Mouse (Mus musculus): ENCODE results near the gene RPS10-NUDT3. TPM values are rescaled to one million over a fixed set of nuclear protein-coding genes. Genes with fewer than 3 reads are reported as not detected.

Gene RPS10-NUDT3
- total RNA-seq, 2 experiments from 2014 or later, result not detected

DNA sequence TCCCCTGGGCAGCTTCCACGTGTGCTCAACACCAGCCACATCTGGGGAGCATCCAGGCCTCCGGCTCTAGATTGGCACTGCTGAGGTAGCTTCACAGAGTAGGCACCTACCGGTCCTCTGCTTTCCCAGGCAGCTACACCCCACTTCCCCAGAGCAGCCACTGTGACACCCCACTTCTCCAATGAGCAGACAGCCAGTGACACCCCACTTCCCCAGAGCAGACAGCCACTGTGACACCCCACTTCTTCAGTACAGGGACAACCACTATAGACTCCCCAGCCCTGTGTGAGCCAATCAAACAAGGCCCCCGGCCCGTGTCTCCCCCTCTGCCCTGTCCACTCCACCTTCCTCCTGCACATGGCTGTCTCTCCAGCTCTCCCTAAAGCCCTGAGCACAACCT is 23.0 kb downstream of the RPS10-NUDT3 start:
- peak; percentile 20; the same call in 1 of the 2 replicates for ATAC-seq (replicated peaks; ENCODE audit: poor library complexity)

DNA sequence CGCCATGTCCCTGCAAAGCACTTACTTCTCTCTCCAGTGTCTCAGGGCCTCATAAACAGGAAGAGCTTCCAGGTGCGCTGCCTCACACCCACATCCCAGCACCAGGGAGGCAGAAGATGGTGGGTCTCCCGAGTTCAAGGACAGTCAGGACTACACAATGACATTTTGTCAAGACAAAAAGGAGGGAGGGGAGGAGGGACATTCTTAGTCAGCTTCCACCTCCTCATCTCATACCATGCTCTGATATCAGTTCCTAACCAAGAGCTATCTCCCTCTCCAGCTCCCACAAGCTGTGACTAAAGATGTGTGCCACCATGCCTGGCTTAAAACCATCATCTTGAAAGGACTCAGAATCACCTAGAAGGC is 23.5 kb downstream of the RPS10-NUDT3 start:
- ATAC-seq (replicated peaks; ENCODE audit: poor library complexity), result peak; percentile 58

DNA sequence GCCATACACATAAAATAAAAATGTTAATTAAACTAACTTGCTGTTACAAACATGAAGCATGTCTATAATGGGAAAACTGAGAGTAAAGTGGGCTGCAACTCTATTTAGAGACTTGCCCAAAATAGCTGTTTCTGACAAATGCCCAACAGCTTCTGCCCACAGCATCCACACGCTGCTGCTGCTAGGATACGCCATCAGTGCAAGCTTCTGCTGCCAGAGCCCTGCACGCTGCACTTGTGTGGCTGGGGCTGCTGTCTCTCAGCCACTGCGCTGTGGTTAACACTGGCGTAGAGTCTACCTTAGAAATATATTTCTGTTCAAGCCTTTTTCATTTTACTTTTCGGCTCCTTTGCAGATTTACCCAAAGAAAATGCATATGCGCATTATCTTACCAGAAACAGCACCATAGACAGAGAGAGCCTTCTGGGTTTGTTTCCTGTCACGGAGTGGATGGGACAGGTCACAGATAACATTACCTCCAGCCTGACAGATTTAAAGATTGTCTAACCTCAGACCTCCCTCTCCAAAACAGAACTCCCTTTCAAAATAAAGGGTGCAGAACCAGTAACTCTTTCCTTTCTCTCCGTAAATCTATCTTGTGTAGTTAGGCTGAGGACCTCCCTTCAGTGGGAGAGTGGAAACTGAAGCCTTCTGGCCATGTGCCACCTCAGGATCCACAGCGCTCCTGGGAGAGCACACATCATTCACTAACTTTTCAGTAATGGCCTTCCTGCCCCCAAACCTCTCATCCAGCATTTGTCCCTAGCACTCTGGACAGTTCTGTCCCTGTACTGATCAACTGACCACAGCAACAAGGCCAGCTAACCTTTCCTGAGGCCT is 24.1 kb downstream of the RPS10-NUDT3 start:
- ATAC-seq (replicated peaks; ENCODE audit: poor library complexity), result peak; percentile 68

DNA sequence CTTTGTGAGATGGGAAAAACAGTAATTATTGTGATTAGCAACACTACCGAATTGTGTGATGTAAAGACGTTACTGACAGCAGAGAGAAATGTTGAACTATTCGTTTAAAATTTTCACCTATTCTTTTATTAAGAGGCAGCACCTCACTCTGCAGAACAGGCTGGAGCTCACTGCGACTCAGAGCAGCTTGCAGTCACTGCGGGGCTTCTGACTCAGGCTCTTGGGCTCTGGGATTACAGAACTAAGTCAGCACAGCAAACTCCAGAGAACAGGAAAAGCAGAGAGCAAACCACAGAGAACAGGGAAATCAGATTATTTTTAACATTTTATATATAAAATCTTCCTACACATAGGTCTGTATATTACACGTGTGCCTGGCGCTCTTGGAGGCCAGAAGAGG is 25.4 kb downstream of the RPS10-NUDT3 start:
- no peak for ATAC-seq (replicated peaks; ENCODE audit: poor library complexity)

DNA sequence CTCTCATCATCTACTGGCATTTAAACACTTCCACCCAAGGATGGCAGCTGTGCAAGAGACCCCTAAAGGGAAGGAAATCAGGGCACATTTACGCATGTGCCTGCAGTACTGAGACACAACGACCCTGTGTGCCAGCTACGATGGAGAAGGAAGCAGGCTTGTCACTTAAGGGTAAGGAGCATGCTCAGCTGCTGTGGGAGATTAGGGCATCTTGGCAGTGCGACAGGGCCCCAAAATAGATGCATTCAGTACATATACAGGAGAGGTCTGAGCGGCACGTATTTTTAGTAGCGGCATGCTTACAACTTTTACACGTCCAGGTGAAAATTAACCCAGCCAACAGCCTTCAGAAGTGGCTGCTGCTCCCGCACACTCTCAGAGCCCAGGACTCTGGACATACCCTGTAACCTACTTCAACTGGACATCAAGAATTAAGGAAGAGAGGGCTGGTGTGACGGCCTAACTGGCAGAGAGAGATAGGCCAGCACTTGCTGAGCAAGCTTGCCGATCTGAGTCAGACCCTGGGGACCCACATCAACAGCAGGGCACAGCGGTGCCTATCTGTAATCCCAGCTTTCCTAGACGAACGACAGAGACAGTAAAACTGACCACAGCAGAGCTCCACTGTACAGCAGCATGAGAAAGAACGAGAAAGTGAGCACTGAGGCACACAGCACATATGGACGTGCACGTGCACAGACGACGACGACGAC is 31.3 kb downstream of the RPS10-NUDT3 start:
- peak; percentile 84 for ATAC-seq (replicated peaks; ENCODE audit: poor library complexity)

DNA sequence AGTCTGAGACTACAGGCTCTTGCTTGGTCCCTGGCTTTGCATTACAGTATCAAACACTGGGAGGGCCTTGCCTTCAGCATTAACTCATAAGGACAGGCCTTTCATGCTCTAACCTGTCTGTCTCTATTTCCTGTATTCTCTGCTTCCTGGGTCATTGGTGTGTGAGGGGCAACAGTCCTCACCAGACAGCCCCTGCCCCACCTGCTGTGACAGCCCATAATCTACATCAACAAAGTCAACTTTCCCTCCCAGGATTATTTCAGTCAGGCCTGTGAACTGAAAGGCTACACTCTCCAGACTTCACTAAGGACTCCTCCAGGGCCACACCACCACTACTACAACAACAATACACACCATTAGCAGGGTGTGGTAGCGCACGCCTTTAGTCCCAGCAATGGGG is 32.0 kb downstream of the RPS10-NUDT3 start:
- ATAC-seq (replicated peaks; ENCODE audit: poor library complexity), result no peak

DNA sequence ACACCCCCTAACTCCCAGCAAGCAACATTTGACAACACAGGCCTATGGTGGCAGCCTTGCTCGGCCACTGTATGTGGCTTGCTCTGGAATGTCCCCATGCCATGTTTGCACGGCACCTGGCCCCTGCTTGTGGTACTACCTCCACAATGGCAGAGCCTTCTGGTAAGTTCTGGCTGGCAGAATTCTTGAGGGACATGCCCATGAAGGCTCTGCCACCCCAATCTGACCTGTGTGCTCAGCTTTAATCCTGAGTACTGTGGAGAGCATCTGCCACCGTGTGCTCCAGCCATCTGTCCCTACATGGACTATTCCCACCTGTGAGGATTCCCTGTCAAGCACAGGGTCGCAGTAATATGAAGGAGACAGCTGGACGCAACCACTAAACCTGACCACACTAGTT is 34.2 kb downstream of the RPS10-NUDT3 start:
- ATAC-seq (replicated peaks; ENCODE audit: poor library complexity), result no peak

DNA sequence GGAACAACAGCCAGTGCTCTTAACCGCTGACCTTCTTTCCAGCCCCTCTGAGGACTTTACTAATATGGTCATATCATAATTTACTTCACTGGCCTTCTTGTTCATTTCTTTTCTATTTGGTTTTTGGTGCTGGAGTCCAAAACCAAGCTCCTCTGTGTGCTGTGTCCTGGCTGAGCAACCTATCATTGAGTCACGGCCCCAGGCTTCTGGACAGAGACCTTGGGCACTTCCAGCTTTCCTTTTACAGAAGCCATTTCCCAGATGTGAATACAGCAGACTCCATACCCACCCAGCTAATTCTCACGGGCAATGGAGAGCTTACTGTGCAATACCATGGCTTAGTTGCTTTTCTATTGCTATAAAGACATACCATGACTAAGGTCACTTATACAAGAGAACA is 34.7 kb downstream of the RPS10-NUDT3 start:
- ATAC-seq (replicated peaks; ENCODE audit: poor library complexity), result no peak

DNA sequence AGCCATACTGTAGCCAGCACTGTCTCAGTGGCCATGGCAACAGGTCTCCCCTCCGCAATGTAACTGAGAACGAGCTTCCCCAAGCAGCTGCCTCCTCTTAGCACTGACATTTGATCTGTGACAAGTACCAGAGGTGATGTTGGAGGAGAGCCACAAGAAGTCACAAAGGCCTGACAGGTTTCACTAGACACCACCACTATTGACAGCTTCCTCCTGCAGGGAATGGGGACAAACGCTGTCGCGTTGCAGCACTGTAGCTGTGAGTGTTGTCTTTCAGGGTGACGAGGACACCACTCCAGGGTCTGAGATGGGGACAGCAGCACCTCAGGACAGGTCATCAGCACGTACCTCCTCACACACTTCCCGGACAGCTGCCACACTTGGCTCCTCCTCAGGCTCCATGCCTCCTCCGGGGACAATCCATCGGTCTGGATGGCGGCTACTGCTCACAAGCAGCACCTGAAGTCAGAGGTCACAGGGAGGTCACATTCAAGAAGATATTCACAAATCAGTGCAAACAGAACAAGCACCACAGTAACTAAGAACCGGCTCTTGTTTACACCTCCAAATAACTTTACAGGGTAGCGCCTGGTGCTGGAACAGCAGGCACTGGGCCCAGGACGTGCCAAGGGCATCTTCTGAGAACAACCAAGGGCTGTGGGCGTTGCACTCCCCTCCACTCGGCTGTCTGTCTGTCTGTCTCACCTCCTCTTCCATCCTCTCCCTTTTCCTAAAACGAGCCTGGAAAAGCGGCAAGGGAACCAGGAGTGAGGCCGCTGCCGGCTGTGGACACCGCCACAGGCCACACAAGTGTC is 38.4 kb downstream of the RPS10-NUDT3 start:
- ATAC-seq (replicated peaks; ENCODE audit: poor library complexity), result no peak

DNA sequence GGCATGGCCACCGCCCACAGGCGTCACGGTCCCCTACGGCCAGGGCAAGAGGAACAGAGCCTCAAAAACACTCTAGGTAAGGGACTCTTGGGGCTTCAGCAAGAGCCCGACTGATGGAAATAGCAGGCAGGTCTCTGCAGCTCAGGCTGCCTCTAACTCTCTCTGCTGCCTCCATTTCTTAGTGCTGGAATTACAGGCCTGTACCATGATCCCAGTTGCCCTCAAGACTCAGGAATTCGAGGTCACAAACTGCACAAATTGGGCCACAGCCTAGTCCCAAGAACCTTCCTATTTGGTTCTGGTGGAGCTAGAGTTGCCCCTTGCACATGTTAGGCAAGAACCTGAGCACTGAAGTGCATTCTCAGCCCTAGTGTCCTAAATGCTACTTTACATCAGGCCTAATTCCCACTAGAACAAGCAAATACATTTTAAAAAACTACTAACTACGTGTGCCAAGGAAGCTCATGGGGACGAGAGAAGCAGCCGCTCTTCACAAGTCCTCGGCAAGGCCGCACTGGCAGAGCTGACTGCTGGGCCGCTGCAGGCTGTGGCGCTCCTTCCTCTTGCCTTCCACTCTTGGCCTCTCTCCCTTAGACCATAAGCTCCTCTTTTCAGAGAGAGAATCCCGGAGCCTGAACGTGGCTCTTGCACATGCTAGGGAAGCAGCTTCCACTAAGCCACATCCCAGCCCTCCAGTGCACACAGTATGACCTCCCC is 39.2 kb downstream of the RPS10-NUDT3 start:
- no peak for ATAC-seq (replicated peaks; ENCODE audit: poor library complexity)

DNA sequence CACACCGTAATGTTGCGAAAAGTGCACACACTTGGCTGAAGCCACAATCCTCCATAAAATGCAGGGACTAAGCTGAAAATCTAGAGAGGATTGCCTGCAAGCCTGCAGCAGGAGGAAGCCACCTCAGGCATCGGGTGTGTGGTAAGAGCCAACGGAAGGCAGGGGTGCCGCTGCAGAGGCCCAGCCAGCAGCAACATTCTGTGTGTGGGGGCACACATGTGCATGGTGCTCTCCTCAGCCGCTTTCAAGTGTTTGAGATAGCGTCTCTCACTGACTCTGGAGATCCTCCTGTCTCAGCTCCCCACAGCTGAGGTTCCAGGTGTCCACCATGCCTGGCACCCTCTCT is 42.5 kb downstream of the RPS10-NUDT3 start:
- ATAC-seq (replicated peaks; ENCODE audit: poor library complexity), result peak; percentile 45; the same call in 1 of the 2 replicates

DNA sequence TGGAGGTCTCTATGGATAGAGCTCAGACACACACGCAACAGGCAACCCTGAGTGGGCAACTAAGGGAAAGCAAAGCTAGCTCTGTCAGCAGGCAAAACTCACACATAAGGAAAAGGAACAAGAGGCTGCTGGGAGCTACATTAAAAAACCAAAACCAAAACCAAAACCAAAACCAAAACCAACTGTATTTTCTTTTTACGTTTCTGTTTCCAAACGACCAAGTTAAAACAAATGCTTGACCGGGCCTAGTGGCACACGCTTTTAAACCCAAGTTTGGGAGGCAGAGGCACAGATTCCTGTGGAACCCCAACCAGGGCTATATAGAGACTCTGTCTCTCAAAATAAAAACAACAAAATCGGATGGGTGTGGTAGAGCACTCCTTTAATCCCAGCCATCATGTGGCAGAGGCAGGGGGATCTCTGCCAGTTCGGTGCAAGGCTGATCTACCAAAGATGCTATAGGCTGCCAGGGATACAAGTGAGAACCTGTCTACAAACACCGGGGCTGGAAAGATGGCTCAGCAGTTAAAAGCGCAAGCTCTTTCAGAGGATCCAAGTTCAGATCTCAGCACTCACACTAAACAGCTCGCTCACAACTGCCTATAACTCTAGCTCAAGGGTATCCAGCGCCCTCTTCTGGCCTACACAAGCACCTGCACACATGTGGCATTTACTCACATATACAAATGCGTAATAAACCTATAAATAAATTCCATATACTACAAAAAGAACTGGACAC is 43.0 kb downstream of the RPS10-NUDT3 start:
- ATAC-seq (replicated peaks; ENCODE audit: poor library complexity), result peak; percentile 36

DNA sequence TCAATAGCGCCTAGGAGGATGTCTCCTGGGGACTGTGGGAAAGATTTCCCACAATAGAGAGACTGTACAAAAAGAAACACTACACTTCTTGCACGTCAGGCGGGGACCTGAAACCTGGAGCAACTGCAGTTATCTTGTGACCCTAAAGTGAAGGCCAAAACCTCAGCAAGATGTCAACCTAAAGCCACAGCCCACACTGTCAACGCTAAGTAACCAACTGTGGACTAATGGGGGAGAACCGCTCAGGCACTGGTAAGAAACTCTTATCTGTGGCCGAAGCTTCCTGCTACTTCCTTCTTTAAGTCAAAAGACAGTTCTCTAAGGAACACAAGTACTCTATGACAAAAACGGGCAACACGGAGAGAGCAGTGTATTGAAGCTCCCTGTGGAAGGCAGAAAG is 46.8 kb downstream of the RPS10-NUDT3 start:
- peak; percentile 64 for ATAC-seq (replicated peaks; ENCODE audit: poor library complexity)

DNA sequence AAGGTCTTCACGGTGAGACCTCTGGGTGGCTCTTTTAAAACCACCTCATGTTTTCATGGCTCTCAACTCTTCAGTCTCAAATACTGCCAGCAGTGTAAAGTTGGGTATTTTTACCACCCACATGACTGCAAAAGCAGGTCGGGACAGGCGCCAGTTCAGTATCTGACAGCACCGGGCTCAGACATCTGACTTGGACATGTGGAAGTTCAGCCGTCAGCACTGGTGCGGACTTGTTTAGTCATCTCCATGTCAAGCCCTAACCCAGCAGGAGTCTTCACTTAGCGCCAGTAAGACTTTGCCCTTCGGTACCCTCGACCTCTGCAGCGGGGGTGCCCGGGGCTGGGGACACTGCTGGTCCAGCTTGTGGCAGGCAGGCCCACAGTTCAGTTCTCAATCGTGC is 47.8 kb downstream of the RPS10-NUDT3 start:
- ATAC-seq (replicated peaks; ENCODE audit: poor library complexity), result no peak

DNA sequence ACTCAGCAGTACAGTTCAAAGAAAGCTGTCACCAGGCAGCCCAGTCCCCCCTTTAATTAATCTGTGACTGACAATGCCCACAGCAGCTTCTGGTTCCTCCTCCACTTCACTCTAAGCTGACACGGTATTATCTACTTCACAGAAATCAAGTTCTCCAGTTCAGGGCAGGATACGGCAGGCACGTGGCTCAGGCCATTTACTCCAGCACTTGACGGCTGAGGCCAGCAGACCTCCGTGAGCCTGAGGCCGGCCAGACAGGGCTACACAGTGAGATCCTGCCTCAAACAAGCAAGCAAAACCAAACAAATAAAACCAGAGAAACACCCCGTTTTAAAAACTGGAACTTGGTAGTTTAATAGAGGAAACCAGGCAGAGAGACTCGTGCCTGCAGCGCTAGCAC is 48.4 kb downstream of the RPS10-NUDT3 start:
- ATAC-seq (replicated peaks; ENCODE audit: poor library complexity), result no peak

DNA sequence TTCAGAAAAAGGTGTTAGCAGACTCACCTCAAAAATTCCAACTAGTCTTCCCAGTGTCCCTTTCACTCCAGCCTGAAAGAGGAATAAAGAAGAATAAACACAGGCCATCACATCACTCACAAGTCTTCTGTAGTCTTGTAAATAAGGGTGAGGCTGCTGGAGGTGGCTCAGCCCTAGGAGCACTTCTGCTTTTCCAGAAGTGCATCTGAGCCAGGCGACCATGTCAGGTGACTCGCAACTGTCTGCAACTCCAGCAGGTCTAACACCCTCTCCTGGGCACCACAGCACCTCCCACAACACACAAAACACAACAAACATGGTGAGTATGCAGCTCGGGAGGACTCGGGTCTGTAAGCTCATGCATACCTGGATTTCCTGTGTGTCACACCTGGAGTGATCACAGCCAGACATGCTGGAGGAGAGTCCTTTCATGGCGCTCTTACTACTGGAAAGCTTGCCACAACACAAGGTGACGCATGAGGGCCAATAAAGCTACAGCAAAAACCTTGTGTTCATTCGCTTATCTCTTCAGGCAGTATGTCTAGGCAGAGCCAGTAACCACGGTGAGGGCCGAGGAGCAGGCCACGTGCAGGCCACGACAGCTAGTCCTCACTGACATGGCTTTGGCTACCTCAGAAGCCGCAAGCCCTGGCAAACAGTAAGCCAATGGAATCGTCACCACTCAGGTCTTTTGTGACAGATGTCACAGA is 51.7 kb downstream of the RPS10-NUDT3 start:
- ATAC-seq (replicated peaks; ENCODE audit: poor library complexity), result peak; percentile 79

DNA sequence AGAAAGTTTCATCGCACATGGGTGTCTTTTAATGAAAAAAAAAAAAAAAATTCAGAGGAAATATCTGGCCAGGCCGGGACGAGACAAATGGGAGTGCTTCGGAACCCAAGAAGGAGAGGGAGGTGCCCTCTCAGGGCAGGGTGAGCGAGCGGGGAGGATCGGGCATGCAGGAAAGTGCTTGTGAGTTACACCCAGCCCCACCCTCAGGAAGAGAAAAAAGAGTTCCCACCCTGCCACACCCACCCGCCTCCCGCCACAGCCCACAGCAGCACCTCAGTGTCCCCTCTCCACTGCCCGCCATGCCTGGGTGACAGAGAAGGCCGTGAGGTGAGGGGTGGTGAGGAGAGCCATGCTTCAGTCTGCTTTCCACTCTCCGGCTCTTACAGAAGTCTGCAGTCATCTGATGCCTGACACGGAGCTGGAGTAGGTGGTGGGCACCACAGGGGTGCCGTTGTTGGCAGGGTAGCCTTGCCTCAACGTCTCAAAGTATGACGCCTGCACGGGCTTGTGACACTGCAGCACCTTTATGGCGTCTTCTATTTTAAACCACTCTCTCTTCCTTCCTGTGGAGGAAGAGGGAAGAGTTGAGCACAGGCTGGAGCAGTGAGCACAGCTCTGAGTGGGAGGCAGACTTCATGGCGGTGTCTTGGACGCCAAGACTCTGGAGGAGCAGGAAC is 54.5 kb downstream of the RPS10-NUDT3 start:
- no peak for ATAC-seq (replicated peaks; ENCODE audit: poor library complexity)

DNA sequence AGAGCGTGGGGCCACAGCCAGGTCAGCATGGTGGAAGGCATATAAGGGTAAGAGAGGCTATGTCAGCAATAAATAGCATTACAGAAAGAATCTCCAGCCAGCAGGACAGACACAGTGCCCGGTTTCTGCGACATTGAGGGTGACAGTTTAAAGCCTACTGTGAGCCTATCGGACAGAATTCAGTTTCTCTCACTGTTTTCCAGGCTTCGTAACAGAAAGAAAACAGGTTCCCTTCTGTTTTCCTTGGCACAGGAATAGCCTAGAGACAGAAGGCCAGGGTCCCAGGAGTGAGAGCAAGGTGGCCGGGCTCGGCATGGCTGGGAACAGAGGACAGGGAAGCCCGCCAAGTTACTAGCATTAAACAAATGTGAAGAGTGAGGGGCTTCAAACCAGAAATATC is 55.2 kb downstream of the RPS10-NUDT3 start:
- no peak for ATAC-seq (replicated peaks; ENCODE audit: poor library complexity)

DNA sequence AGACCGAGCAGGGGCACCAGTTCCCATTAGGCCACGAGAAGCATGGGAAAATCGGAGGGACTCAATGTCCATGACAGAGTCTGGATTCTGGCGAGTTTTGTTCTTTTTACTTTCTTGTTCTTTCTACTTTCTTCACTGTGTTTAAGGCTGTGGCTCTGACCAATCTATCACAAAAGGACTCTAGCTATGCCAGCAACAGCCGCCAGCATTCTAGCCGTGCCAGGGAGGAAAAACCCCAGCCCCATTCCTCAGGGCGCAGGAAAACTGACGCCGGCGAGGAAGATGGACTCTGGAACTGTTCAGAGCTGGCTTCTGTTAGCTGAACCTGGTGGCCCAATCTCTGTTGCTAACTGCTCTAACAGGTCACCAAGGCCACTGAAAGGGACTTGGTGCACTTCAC is 56.5 kb downstream of the RPS10-NUDT3 start:
- ATAC-seq (replicated peaks; ENCODE audit: poor library complexity), result no peak
